Mouse (Mus musculus): ENCODE measurements around the gene Nosip.
A peak's percentile ranks its signal among the peaks of the same experiment; 100 is the strongest.
"Not testable (repeated sequence)": the region's sequence is repeated elsewhere in the genome, so short reads cannot be mapped to it uniquely, and the experiment has no call there.

The Nosip gene

GRCm38 (mm10) chr7:45090251-45090977 is 28.2 kb downstream of the Nosip start:
- DNase-seq (ENCODE audit: low spot score in 2 of 2) = no peak

- DNase-seq (ENCODE audit: low spot score in 2 of 2) = peak; percentile 60 to 74
Measured at GRCm38 (mm10) chr7:45091001-45091990, 29.1 kb downstream of the Nosip start.

- DNase-seq (ENCODE audit: low spot score in 2 of 2) = peak; percentile 94 to 95
Measured at GRCm38 (mm10) chr7:45092048-45092447, 29.8 kb downstream of the Nosip start, which contains the start of gene Rcn3. Rcn3 (minus strand) TSS chr7:45092221.

- no peak for DNase-seq (ENCODE audit: low spot score in 2 of 2)
Measured at GRCm38 (mm10) chr7:45092828-45093515, 30.7 kb downstream of the Nosip start.

- no peak for DNase-seq (ENCODE audit: low spot score in 2 of 2)
Measured at GRCm38 (mm10) chr7:45093516-45093905, 31.3 kb downstream of the Nosip start.

GRCm38 (mm10) chr7:45094121-45094520 is 31.9 kb downstream of the Nosip start:
- no peak for DNase-seq (ENCODE audit: low spot score in 2 of 2)

GRCm38 (mm10) chr7:45095367-45095766 is 33.1 kb downstream of the Nosip start:
- no peak for DNase-seq (ENCODE audit: low spot score in 2 of 2)

GRCm38 (mm10) chr7:45095965-45096364 is 33.7 kb downstream of the Nosip start:
- not testable (repeated sequence) for DNase-seq (ENCODE audit: low spot score in 2 of 2)

- DNase-seq (ENCODE audit: low spot score in 2 of 2) = no peak
Measured at GRCm38 (mm10) chr7:45097479-45097878, 35.2 kb downstream of the Nosip start.

GRCm38 (mm10) chr7:45098541-45099240 is 36.5 kb downstream of the Nosip start:
- no peak for DNase-seq (ENCODE audit: low spot score in 2 of 2)

- no peak for DNase-seq (ENCODE audit: low spot score in 2 of 2)
Measured at GRCm38 (mm10) chr7:45100046-45100445, 37.8 kb downstream of the Nosip start.

GRCm38 (mm10) chr7:45102441-45102840 is 40.2 kb downstream of the Nosip start:
- no peak for DNase-seq (ENCODE audit: low spot score in 2 of 2)

- DNase-seq (ENCODE audit: low spot score in 2 of 2) = no peak
Measured at GRCm38 (mm10) chr7:45102940-45103585, 40.8 kb downstream of the Nosip start.

- peak; percentile 90 to 92 for DNase-seq (ENCODE audit: low spot score in 2 of 2)
Measured at GRCm38 (mm10) chr7:45103652-45104180, 41.5 kb downstream of the Nosip start, which contains the start of gene Fcgrt. Fcgrt (minus strand) TSS chr7:45103851.

GRCm38 (mm10) chr7:45104941-45105340 is 42.7 kb downstream of the Nosip start:
- DNase-seq (ENCODE audit: low spot score in 2 of 2) = no peak

- no peak for DNase-seq (ENCODE audit: low spot score in 2 of 2)
Measured at GRCm38 (mm10) chr7:45105491-45105890, 43.3 kb downstream of the Nosip start.

- no peak for DNase-seq (ENCODE audit: low spot score in 2 of 2)
Measured at GRCm38 (mm10) chr7:45106441-45106840, 44.2 kb downstream of the Nosip start.

GRCm38 (mm10) chr7:45107052-45107645 is 44.9 kb downstream of the Nosip start:
- no peak for DNase-seq (ENCODE audit: low spot score in 2 of 2)

- not testable (repeated sequence) for DNase-seq (ENCODE audit: low spot score in 2 of 2)
Measured at GRCm38 (mm10) chr7:45110089-45110488, 47.9 kb downstream of the Nosip start.

GRCm38 (mm10) chr7:45111940-45112339 is 49.7 kb downstream of the Nosip start:
- no peak for DNase-seq (ENCODE audit: low spot score in 2 of 2)

Measured in urinary bladder, postnatal 4 days (tissue).